Mouse (Mus musculus) myocyte (in vitro differentiated cells): ENCODE data around the gene Rhbdf2.
A peak's percentile ranks its signal among the peaks of the same experiment; 100 is the strongest.

Experiments
- CEBPB ChIP-seq: IDR thresholded peaks from 2 replicates; pipeline ENCODE4 v1.6.1; 2011; ENCODE audit warnings: mild to moderate bottlenecking, moderate library complexity; ENCODE audit not compliant: poor library complexity, insufficient read depth, severe bottlenecking
- E2F4 ChIP-seq: IDR thresholded peaks from one replicate; pipeline ENCODE4 v1.6.1; 2011; ENCODE audit warnings: mild to moderate bottlenecking, control low read depth, moderate library complexity; ENCODE audit not compliant: insufficient read depth
- MAX ChIP-seq: IDR thresholded peaks from one replicate; pipeline ENCODE4 v1.6.1; 2011; ENCODE audit warnings: low read depth, mild to moderate bottlenecking, control low read depth
- MYOG ChIP-seq, 3 experiments: IDR thresholded peaks; one replicate each; pipeline ENCODE4 v1.6.1; 2011; ENCODE audit warnings: control low read depth in 2 of 3, low read depth in 2 of 3, mild to moderate bottlenecking in 2 of 3; ENCODE audit not compliant: insufficient read length in 2 of 3, control insufficient read depth in 1 of 3, insufficient read depth in 1 of 3
- POLR2A ChIP-seq: IDR thresholded peaks from one replicate; pipeline ENCODE4 v1.6.1; 2011; ENCODE audit warnings: low read depth, mild to moderate bottlenecking, control low read depth, moderate library complexity; ENCODE audit not compliant: insufficient read length
- POLR2AphosphoS2 ChIP-seq: IDR thresholded peaks from one replicate; pipeline ENCODE4 v1.6.1; 2011; ENCODE audit warnings: low read depth, control low read depth; ENCODE audit not compliant: insufficient read length
- REST ChIP-seq: IDR thresholded peaks from one replicate; pipeline ENCODE4 v1.6.1; 2011; ENCODE audit warnings: mild to moderate bottlenecking, control low read depth, moderate library complexity; ENCODE audit not compliant: insufficient read depth, insufficient read length
- SRF ChIP-seq: IDR thresholded peaks from one replicate; pipeline ENCODE4 v1.6.1; 2011; ENCODE audit warnings: low read depth; ENCODE audit not compliant: control insufficient read depth, insufficient read length
- TCF12 ChIP-seq: IDR thresholded peaks from one replicate; pipeline ENCODE4 v1.6.1; 2011; ENCODE audit warnings: mild to moderate bottlenecking, control low read depth; ENCODE audit not compliant: poor library complexity, insufficient read depth, severe bottlenecking
- USF1 ChIP-seq: IDR thresholded peaks from one replicate; pipeline ENCODE4 v1.6.1; 2011; ENCODE audit warnings: low read depth, mild to moderate bottlenecking, control low read depth, moderate library complexity

GRCm38 (mm10) chr11:116628712-116629111 lies 1.9 kb upstream of the Rhbdf2 start:
- no peak for TF ChIP-seq MAX
- no peak for TF ChIP-seq MYOG (IDR thresholded peaks at IDR 0.05; ENCODE audit: control insufficient read depth in 1 of 3, insufficient read depth in 1 of 3, insufficient read length in 2 of 3, low read depth in 2 of 3)
- no peak for TF ChIP-seq POLR2A
- TF ChIP-seq E2F4: no peak
- TF ChIP-seq REST: no peak
- peak; percentile 37 for TF ChIP-seq USF1
- TF ChIP-seq TCF12: no peak
- no peak for TF ChIP-seq POLR2AphosphoS2
- TF ChIP-seq CEBPB: no peak
- no peak for TF ChIP-seq SRF
